Mouse (Mus musculus): Measurements from ENCODE around the gene Sorcs2. TPM values are rescaled to one million over a fixed set of nuclear protein-coding genes. Genes with fewer than 3 reads are reported as not detected.

The Sorcs2 gene
- polyA plus RNA-seq, 1 experiment from 2014 or later = 6.0 TPM

- Histone ChIP-seq H3K27ac (ENCODE audit: low read depth, low read length) (no peak overlapping the region), H3K9ac (ENCODE audit: low read depth, low read length) (no peak overlapping the region), H3K9me3 (ENCODE audit: control insufficient read depth, low read length) (no peaks in the 10 kb centered on the region), H3K4me3 (ENCODE audit: low read depth, low read length) (no peak overlapping the region), H3K36me3 (ENCODE audit: control insufficient read depth, insufficient read depth, low read length) (no peaks in the 10 kb centered on the region), H3K4me2 (replicated peaks; ENCODE audit: low read depth, low read length) (no peak overlapping the region), H3K4me1 (replicated peaks; ENCODE audit: control insufficient read depth, insufficient read depth, low read length) (peaks cover 6% of the 10 kb centered on the region), H3K27me3 (ENCODE audit: control insufficient read depth, insufficient read depth, low read length) (no peaks in the 10 kb centered on the region)
- DNase-seq (ENCODE audit: low spot score) (no peak), ATAC-seq (ENCODE audit: low FRiP score) (no peak)
- WGBS = 91% methylated on average over 5 of the region's 5 CpGs
Measured at GRCm38 (mm10) chr5:36371731-36372130, 26.2 kb downstream of the Sorcs2 start.

- no peaks in the 10 kb centered on the region for H3K27me3 ChIP-seq (ENCODE audit: control insufficient read depth, insufficient read depth, low read length)
- peaks cover 6% of the 10 kb centered on the region for H3K4me1 ChIP-seq (replicated peaks; ENCODE audit: control insufficient read depth, insufficient read depth, low read length)
- H3K36me3 ChIP-seq (ENCODE audit: control insufficient read depth, insufficient read depth, low read length) = no peaks in the 10 kb centered on the region
- DNase-seq (ENCODE audit: low spot score) (no peak), ATAC-seq (ENCODE audit: low FRiP score) (peak; percentile 66)
- no peak overlapping the region for H3K4me2 ChIP-seq (replicated peaks; ENCODE audit: low read depth, low read length)
- H3K9ac ChIP-seq (ENCODE audit: low read depth, low read length) = 0 out of 2 replicates have a peak overlapping the region, but pooled peaks have one; percentile 11
- no peak overlapping the region for H3K4me3 ChIP-seq (ENCODE audit: low read depth, low read length)
- H3K9me3 ChIP-seq (ENCODE audit: control insufficient read depth, low read length) = no peaks in the 10 kb centered on the region
- H3K27ac ChIP-seq (ENCODE audit: low read depth, low read length) = no peak overlapping the region
- 39% methylated on average over 1 of the region's 1 CpGs for WGBS
Measured at GRCm38 (mm10) chr5:36369261-36369684, 28.7 kb downstream of the Sorcs2 start.

- WGBS = 82% methylated on average over 7 of the region's 7 CpGs
- no peaks in the 10 kb centered on the region for H3K36me3 ChIP-seq (ENCODE audit: control insufficient read depth, insufficient read depth, low read length)
- DNase-seq (ENCODE audit: low spot score) (no peak), ATAC-seq (ENCODE audit: low FRiP score) (no peak)
- no peak overlapping the region for H3K4me2 ChIP-seq (replicated peaks; ENCODE audit: low read depth, low read length)
- no peaks in the 10 kb centered on the region for H3K27me3 ChIP-seq (ENCODE audit: control insufficient read depth, insufficient read depth, low read length)
- H3K4me3 ChIP-seq (ENCODE audit: low read depth, low read length) = no peak overlapping the region
- H3K9ac ChIP-seq (ENCODE audit: low read depth, low read length) = 0 out of 2 replicates have a peak overlapping the region, but pooled peaks have one; percentile 11
- H3K4me1 ChIP-seq (replicated peaks; ENCODE audit: control insufficient read depth, insufficient read depth, low read length) = peaks cover 6% of the 10 kb centered on the region; the same call in 1 of the 2 replicates
- no peaks in the 10 kb centered on the region for H3K9me3 ChIP-seq (ENCODE audit: control insufficient read depth, low read length)
- H3K27ac ChIP-seq (ENCODE audit: low read depth, low read length) = no peak overlapping the region
Measured at GRCm38 (mm10) chr5:36368511-36369135, 29.3 kb downstream of the Sorcs2 start.

GRCm38 (mm10) chr5:36367911-36368310 lies 30.0 kb downstream of the Sorcs2 start:
- Histone ChIP-seq H3K4me1 (replicated peaks; ENCODE audit: control insufficient read depth, insufficient read depth, low read length) (peaks cover 6% of the 10 kb centered on the region; the same call in 1 of the 2 replicates), H3K27me3 (ENCODE audit: control insufficient read depth, insufficient read depth, low read length) (no peaks in the 10 kb centered on the region), H3K27ac (ENCODE audit: low read depth, low read length) (no peak overlapping the region), H3K36me3 (ENCODE audit: control insufficient read depth, insufficient read depth, low read length) (no peaks in the 10 kb centered on the region), H3K4me3 (ENCODE audit: low read depth, low read length) (no peak overlapping the region), H3K9me3 (ENCODE audit: control insufficient read depth, low read length) (no peaks in the 10 kb centered on the region), H3K9ac (ENCODE audit: low read depth, low read length) (no peak overlapping the region), H3K4me2 (replicated peaks; ENCODE audit: low read depth, low read length) (no peak overlapping the region)
- ATAC-seq (ENCODE audit: low FRiP score) (no peak), DNase-seq (ENCODE audit: low spot score) (no peak)
- WGBS = 89% methylated on average over 6 of the region's 6 CpGs

- Histone ChIP-seq H3K9ac (ENCODE audit: low read depth, low read length) (no peak overlapping the region), H3K4me1 (replicated peaks; ENCODE audit: control insufficient read depth, insufficient read depth, low read length) (peaks cover 6% of the 10 kb centered on the region; the same call in 1 of the 2 replicates), H3K4me2 (replicated peaks; ENCODE audit: low read depth, low read length) (no peak overlapping the region), H3K27ac (ENCODE audit: low read depth, low read length) (no peak overlapping the region), H3K27me3 (ENCODE audit: control insufficient read depth, insufficient read depth, low read length) (no peaks in the 10 kb centered on the region), H3K36me3 (ENCODE audit: control insufficient read depth, insufficient read depth, low read length) (no peaks in the 10 kb centered on the region), H3K4me3 (ENCODE audit: low read depth, low read length) (no peak overlapping the region), H3K9me3 (ENCODE audit: control insufficient read depth, low read length) (no peaks in the 10 kb centered on the region)
- DNase-seq (ENCODE audit: low spot score) = no peak
- 81% methylated on average over 3 of the region's 3 CpGs for WGBS
- ATAC-seq (ENCODE audit: low FRiP score) = no peak
Measured at GRCm38 (mm10) chr5:36367181-36367610, 30.7 kb downstream of the Sorcs2 start.

GRCm38 (mm10) chr5:36361749-36362148 lies 36.2 kb downstream of the Sorcs2 start:
- H3K9me3 ChIP-seq (ENCODE audit: control insufficient read depth, low read length) = no peaks in the 10 kb centered on the region
- no peaks in the 10 kb centered on the region for H3K27me3 ChIP-seq (ENCODE audit: control insufficient read depth, insufficient read depth, low read length)
- no peak overlapping the region for H3K9ac ChIP-seq (ENCODE audit: low read depth, low read length)
- H3K36me3 ChIP-seq (ENCODE audit: control insufficient read depth, insufficient read depth, low read length) = no peaks in the 10 kb centered on the region
- H3K27ac ChIP-seq (ENCODE audit: low read depth, low read length) = no peak overlapping the region
- ATAC-seq (ENCODE audit: low FRiP score) (no peak), DNase-seq (ENCODE audit: low spot score) (no peak)
- H3K4me1 ChIP-seq (replicated peaks; ENCODE audit: control insufficient read depth, insufficient read depth, low read length) = no peaks in the 10 kb centered on the region; the same call in 1 of the 2 replicates
- 83% methylated on average over 7 of the region's 7 CpGs for WGBS
- no peak overlapping the region for H3K4me2 ChIP-seq (replicated peaks; ENCODE audit: low read depth, low read length)
- no peak overlapping the region for H3K4me3 ChIP-seq (ENCODE audit: low read depth, low read length)

- Histone ChIP-seq H3K4me3 (ENCODE audit: low read depth, low read length) (no peak overlapping the region), H3K9ac (ENCODE audit: low read depth, low read length) (no peak overlapping the region), H3K27ac (ENCODE audit: low read depth, low read length) (no peak overlapping the region), H3K9me3 (ENCODE audit: control insufficient read depth, low read length) (no peaks in the 10 kb centered on the region), H3K36me3 (ENCODE audit: control insufficient read depth, insufficient read depth, low read length) (no peaks in the 10 kb centered on the region), H3K27me3 (ENCODE audit: control insufficient read depth, insufficient read depth, low read length) (no peaks in the 10 kb centered on the region), H3K4me1 (replicated peaks; ENCODE audit: control insufficient read depth, insufficient read depth, low read length) (no peaks in the 10 kb centered on the region; the same call in 1 of the 2 replicates), H3K4me2 (replicated peaks; ENCODE audit: low read depth, low read length) (no peak overlapping the region)
- ATAC-seq (ENCODE audit: low FRiP score) (no peak), DNase-seq (ENCODE audit: low spot score) (no peak)
- 73% methylated on average over 7 of the region's 7 CpGs for WGBS
Measured at GRCm38 (mm10) chr5:36360343-36360742, 37.6 kb downstream of the Sorcs2 start.

- Histone ChIP-seq H3K27ac (ENCODE audit: low read depth, low read length) (no peak overlapping the region), H3K9me3 (ENCODE audit: control insufficient read depth, low read length) (no peaks in the 10 kb centered on the region), H3K27me3 (ENCODE audit: control insufficient read depth, insufficient read depth, low read length) (no peaks in the 10 kb centered on the region), H3K36me3 (ENCODE audit: control insufficient read depth, insufficient read depth, low read length) (no peaks in the 10 kb centered on the region), H3K4me1 (replicated peaks; ENCODE audit: control insufficient read depth, insufficient read depth, low read length) (no peaks in the 10 kb centered on the region; the same call in 1 of the 2 replicates), H3K4me3 (ENCODE audit: low read depth, low read length) (no peak overlapping the region), H3K4me2 (replicated peaks; ENCODE audit: low read depth, low read length) (no peak overlapping the region), H3K9ac (ENCODE audit: low read depth, low read length) (no peak overlapping the region)
- no peak for ATAC-seq (ENCODE audit: low FRiP score)
- 53% methylated on average over 5 of the region's 5 CpGs for WGBS
- no peak for DNase-seq (ENCODE audit: low spot score)
Measured at GRCm38 (mm10) chr5:36359535-36360243, 38.2 kb downstream of the Sorcs2 start.
